Mouse (Mus musculus) stomach, postnatal 0 days (tissue): ENCODE data around the gene Ptchd4. TPM values are rescaled to one million over a fixed set of nuclear protein-coding genes. Genes with fewer than 3 reads are reported as not detected.

Experiments used
- ATAC-seq: fragments of 200-750 bp; cut with Nextera tagmentation; 2 replicates; pipeline ENCODE4 v1.8.0; 2017; ENCODE audit not compliant: low FRiP score, low TSS enrichment
- DNase-seq: peaks from one replicate; pipeline ENCODE4 v3.0.0-alpha.2; 2016; ENCODE audit warnings: low spot score
- H3K27ac ChIP-seq: fragments of 300-500 bp; sonication (generic); replicated peaks from 2 replicates; pipeline ENCODE4 v1.5.1; 2014; ENCODE audit warnings: mild to moderate bottlenecking, control low read depth
- H3K27me3 ChIP-seq: fragments of 300-500 bp; sonication (generic); 2 replicates; pipeline ENCODE4 v1.6.1; 2014; ENCODE audit warnings: low read length; ENCODE audit not compliant: control insufficient read depth, insufficient read depth
- H3K36me3 ChIP-seq: fragments of 300-500 bp; sonication (generic); 2 replicates; pipeline ENCODE4 v1.6.1; 2014; ENCODE audit warnings: low read length, mixed read lengths; ENCODE audit not compliant: control insufficient read depth, insufficient read depth
- H3K4me1 ChIP-seq: fragments of 300-500 bp; sonication (generic); replicated peaks from 2 replicates; pipeline ENCODE4 v1.6.1; 2014; ENCODE audit warnings: antibody characterized with exemption; ENCODE audit not compliant: control insufficient read depth, insufficient read depth
- H3K4me2 ChIP-seq: fragments of 300-500 bp; sonication (generic); replicated peaks from 2 replicates; pipeline ENCODE4 v1.6.1; 2014; ENCODE audit warnings: low read depth, mild to moderate bottlenecking, control low read depth, moderate library complexity
- H3K4me3 ChIP-seq: fragments of 300-500 bp; sonication (generic); 2 replicates; pipeline ENCODE4 v1.5.1; 2014; ENCODE audit warnings: low read depth, low read length, control low read depth
- H3K9ac ChIP-seq: fragments of 300-500 bp; sonication (generic); 2 replicates; pipeline ENCODE4 v1.6.1; 2014; ENCODE audit warnings: mild to moderate bottlenecking, low read length, control low read depth, mixed read lengths
- H3K9me3 ChIP-seq: fragments of 300-500 bp; sonication (generic); 2 replicates; pipeline ENCODE4 v1.6.1; 2016; ENCODE audit warnings: low read length; ENCODE audit not compliant: control insufficient read depth
- CTCF ChIP-seq: IDR thresholded peaks from 2 replicates; pipeline ENCODE4 v1.5.1; 2016; ENCODE audit warnings: antibody characterized with exemption, low read depth, mild to moderate bottlenecking, moderate library complexity
- EP300 ChIP-seq: optimal IDR thresholded peaks from 2 replicates; pipeline ENCODE3; 2016; ENCODE audit warnings: antibody characterized with exemption
- WGBS: fragments of 180-500 bp; shearing (Covaris S2); extraction: QIAGEN DNeasy Blood & Tissue Kit; methylation state at CpG from one replicate; pipeline ENCODE4 v1.1.7; 2014; 5-methylcytosine and 5-hydroxymethylcytosine counted together
- polyA plus RNA-seq: library from polyadenylated mRNA; unstranded; fragments of >200 nt; fragmentation: Nextera tagmentation; extraction: Ambion mirVana; gene quantifications from 2 replicates; pipeline ENCODE4 v1.2.1, GENCODE M21; 2015

The Ptchd4 gene
- polyA plus RNA-seq, 1 experiment from 2014 or later = 0.12 TPM

DNA sequence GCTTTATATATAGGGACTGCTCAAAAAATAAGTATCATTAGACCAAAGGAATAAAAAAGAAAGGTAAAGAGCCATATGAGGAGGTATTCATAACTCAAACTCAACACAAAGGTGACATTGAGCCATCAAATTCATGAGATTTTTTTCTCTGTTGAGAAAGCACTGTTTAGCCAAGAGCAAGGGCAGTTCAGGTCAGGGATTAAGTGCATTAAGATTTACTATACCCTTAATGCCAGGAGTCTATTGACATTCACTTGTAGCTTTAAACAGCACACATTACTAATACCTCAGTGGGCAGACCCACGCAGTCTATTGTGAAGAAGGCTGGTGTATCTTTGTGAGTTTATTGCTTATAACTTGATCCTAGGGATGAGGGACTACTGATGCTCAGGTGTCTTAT is 49.0 kb downstream of the Ptchd4 start:
- TF ChIP-seq CTCF (no peak), EP300 (no peak)
- Histone ChIP-seq H3K36me3 (no peaks in the 10 kb centered on the region), H3K4me3 (no peak overlapping the region), H3K27me3 (no peaks in the 10 kb centered on the region), H3K27ac (no peak overlapping the region), H3K4me1 (no peaks in the 10 kb centered on the region), H3K9me3 (no peaks in the 10 kb centered on the region), H3K4me2 (no peak overlapping the region), H3K9ac (no peak overlapping the region)
- no peak for ATAC-seq
- DNase-seq = no peak
- 35% methylated on average over 1 of the region's 1 CpGs for WGBS

DNA sequence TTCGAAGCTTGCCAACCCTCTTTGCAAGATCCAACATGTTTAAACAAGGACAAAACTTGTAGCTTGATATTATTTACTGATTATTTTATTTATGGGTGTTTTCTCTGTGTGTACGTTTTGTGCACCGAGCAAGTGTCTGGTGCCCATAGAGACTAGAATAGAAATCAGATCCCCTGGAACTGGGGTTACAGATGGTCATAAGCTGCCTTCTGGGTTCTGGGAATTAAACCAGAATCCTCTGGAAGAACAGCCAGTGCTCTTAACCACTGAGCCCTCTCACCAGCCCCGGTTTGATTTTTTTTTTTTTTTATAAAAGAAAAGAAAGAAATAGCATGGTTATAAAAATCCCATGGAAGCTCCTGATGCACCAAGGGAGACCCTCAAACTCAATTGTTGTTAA is 59.1 kb downstream of the Ptchd4 start:
- Histone ChIP-seq H3K27me3 (no peaks in the 10 kb centered on the region), H3K9me3 (no peaks in the 10 kb centered on the region), H3K36me3 (no peaks in the 10 kb centered on the region), H3K4me3 (no peak overlapping the region), H3K4me1 (no peaks in the 10 kb centered on the region), H3K9ac (no peak overlapping the region), H3K27ac (no peak overlapping the region), H3K4me2 (no peak overlapping the region)
- no peak for DNase-seq
- ATAC-seq = no peak
- TF ChIP-seq CTCF (no peak), EP300 (no peak)
- WGBS = 75% methylated on average over 4 of the region's 4 CpGs

DNA sequence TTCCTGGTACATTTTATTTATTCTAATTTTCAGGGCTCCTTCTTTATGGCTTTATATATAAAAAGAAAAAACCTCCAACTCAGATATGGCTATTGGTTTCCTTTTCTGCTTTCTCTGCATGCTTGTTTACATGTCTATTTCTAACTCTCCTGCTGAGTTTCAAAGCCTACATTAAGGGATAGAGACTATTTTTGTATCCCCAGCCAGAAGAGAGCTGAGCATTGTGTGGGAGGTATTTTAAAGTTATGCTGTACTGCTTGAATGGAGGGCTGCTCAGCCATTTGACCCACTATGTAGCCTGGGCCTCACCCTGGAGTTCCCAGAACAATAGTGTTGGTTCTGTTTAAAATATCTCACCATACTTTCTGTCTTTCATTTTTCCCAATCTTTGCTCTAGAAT is 77.3 kb downstream of the Ptchd4 start:
- DNase-seq (no peak), ATAC-seq (no peak)
- H3K9ac ChIP-seq = no peak overlapping the region
- no peaks in the 10 kb centered on the region for H3K27me3 ChIP-seq
- no peak overlapping the region for H3K4me2 ChIP-seq
- no peak overlapping the region for H3K27ac ChIP-seq
- no peaks in the 10 kb centered on the region for H3K9me3 ChIP-seq
- H3K4me3 ChIP-seq = no peak overlapping the region
- H3K36me3 ChIP-seq = no peaks in the 10 kb centered on the region
- TF ChIP-seq CTCF (no peak), EP300 (no peak)
- H3K4me1 ChIP-seq = no peaks in the 10 kb centered on the region

DNA sequence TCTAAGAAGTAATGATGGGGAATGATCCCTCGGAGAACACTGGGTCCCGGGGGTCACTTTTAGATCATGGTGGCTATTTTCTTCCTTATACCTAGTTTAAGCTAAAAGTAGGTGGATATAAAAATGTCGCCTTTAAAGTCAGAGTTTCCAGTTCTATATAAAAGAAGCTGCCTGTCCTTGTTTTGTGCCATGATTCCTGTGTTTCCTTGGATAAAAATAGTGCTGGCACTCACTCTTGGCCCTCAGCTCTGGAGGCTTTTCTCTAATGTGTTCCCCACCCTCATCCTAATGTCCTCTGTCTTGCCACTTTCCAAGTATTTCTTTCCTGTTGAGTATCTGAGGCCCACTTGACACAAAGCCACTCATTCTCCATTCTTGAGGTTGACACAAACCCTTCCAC is 79.6 kb downstream of the Ptchd4 start:
- Histone ChIP-seq H3K9ac (no peak overlapping the region), H3K4me2 (no peak overlapping the region), H3K27ac (no peak overlapping the region), H3K27me3 (no peaks in the 10 kb centered on the region), H3K4me1 (no peaks in the 10 kb centered on the region), H3K9me3 (no peaks in the 10 kb centered on the region), H3K36me3 (no peaks in the 10 kb centered on the region), H3K4me3 (no peak overlapping the region)
- no peak for TF ChIP-seq CTCF
- TF ChIP-seq EP300 = no peak
- 86% methylated on average over 3 of the region's 3 CpGs for WGBS
- no peak for ATAC-seq
- no peak for DNase-seq

DNA sequence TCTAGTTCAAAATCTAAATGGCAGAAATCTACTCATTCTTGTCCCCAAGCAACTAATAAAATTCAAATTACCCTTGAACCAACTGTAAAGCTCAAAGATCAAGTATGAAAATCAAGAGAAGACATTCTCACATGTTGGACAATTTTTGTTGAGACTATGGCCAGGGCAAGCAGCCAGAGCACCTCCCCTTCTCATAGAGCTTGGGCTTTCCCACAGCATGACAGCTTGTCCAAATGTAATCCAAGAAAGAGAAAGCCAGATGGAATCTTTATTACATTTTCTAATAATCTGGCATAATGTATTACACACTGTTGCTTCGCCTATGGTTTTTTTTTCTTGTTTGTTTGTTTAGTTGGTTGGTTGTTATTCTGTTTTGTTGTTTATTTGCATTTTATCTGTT is 102.7 kb downstream of the Ptchd4 start:
- no peak for ATAC-seq
- 80% methylated on average over 1 of the region's 1 CpGs for WGBS
- TF ChIP-seq CTCF (no peak), EP300 (no peak)

DNA sequence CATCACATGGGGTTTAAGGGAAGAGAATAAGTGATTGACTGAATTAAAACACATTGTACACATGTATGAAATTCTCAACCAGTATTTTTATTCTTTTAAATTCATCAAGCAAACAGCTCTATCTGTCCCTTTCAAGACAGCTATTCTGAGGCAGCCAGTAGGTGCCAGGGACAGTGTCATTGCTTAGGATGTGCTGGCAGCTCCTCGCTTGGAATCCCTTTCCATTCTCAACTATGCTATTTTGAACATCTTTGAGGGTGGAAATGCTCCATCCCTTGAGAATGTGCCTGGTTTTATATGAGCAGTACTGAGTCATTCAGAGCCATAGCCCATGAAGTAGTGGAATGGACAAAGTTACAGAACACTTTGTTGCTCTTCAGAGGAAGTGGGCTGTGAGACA is 112.2 kb downstream of the Ptchd4 start:
- Histone ChIP-seq H3K9me3 (no peaks in the 10 kb centered on the region), H3K4me2 (no peak overlapping the region), H3K4me3 (no peak overlapping the region), H3K36me3 (no peaks in the 10 kb centered on the region), H3K9ac (no peak overlapping the region), H3K27ac (no peak overlapping the region), H3K4me1 (no peaks in the 10 kb centered on the region), H3K27me3 (no peaks in the 10 kb centered on the region)
- DNase-seq = no peak
- TF ChIP-seq CTCF (no peak), EP300 (no peak)
- WGBS = 67% methylated on average over 1 of the region's 1 CpGs
- no peak for ATAC-seq

More for the DNA sequence above, 102.7 kb downstream of the Ptchd4 start:
- Histone ChIP-seq H3K36me3 (no peaks in the 10 kb centered on the region), H3K9me3 (no peaks in the 10 kb centered on the region), H3K9ac (no peak overlapping the region), H3K27ac (no peak overlapping the region), H3K4me1 (no peaks in the 10 kb centered on the region), H3K4me3 (no peak overlapping the region), H3K4me2 (no peak overlapping the region), H3K27me3 (no peaks in the 10 kb centered on the region)
- no peak for DNase-seq
